Comparison of ENCODE assay signal across 9 mouse cellular contexts in genomic region chr2:31165529-31165928, GRCm38 (mm10). TPM values are rescaled to one million over a fixed set of nuclear protein-coding genes. Genes with fewer than 3 reads are reported as not detected.
DNase-seq lines count a peak whose midpoint lies in the region; ATAC-seq and TF ChIP-seq lines count a peak whose summit lies in the region.
"Had no signal": no experiment of that assay in that cellular context is flagged by ENCODE, and none has a peak within 500 bp of the region (broad histone marks: within the 10 kb centered on the region; RNA-seq: fewer than 3 reads in every experiment).

No protein-coding gene starts in this region.

- H3K4me2 ChIP-seq in heart, embryonic 14.5 days (ENCODE audit: low read length) = peak overlapping the region; percentile 16
- H3K4me2 ChIP-seq in embryonic facial prominence, embryonic 11.5 days (ENCODE audit: low read depth, low read length) = no peak overlapping the region
- H3K4me2 ChIP-seq in liver, embryonic 12.5 days = peak overlapping the region; percentile 24; the same call in 1 of the 2 replicates

- peaks cover 29 to 32% of the 10 kb centered on the region in 2 experiments for H3K4me1 ChIP-seq in heart, embryonic 14.5 days (ENCODE audit: control insufficient read depth in 2 of 2, insufficient read depth in 2 of 2, low read length in 2 of 2)
- no peaks in the 10 kb centered on the region for H3K4me1 ChIP-seq in embryonic facial prominence, embryonic 11.5 days (ENCODE audit: control insufficient read depth, insufficient read depth, low read length)
- H3K4me1 ChIP-seq in liver, embryonic 12.5 days = peaks cover 64% of the 10 kb centered on the region
- peaks cover 21% of the 10 kb centered on the region for H3K4me1 ChIP-seq in cerebellum, adult 2 months (ENCODE audit: control insufficient read depth, insufficient read depth, low read length)

- H3K36me3 ChIP-seq in heart, embryonic 14.5 days (ENCODE audit: control insufficient read depth, insufficient read depth, low read length) = peaks cover 40% of the 10 kb centered on the region
- no peaks in the 10 kb centered on the region for H3K36me3 ChIP-seq in embryonic facial prominence, embryonic 11.5 days (replicated peaks; ENCODE audit: control insufficient read depth, insufficient read depth, low read depth, low read length)
- H3K36me3 ChIP-seq in liver, embryonic 12.5 days = peaks cover 42% of the 10 kb centered on the region

- 6% methylated on average over 4 of the region's 4 CpGs for WGBS in heart, embryonic 14.5 days
- WGBS in embryonic facial prominence, embryonic 11.5 days = 57% methylated on average over 4 of the region's 4 CpGs
- 43% methylated on average over 4 of the region's 4 CpGs for WGBS in liver, embryonic 12.5 days (ENCODE audit: insufficient replicate concordance)
- WGBS in cerebellum, adult 2 months = 76% methylated on average over 4 of the region's 4 CpGs

- H3K9ac ChIP-seq in heart, embryonic 14.5 days (ENCODE audit: low read length) = peak overlapping the region; percentile 51
- H3K9ac ChIP-seq in embryonic facial prominence, embryonic 11.5 days (replicated peaks; ENCODE audit: low read length) = no peak overlapping the region
- H3K9ac ChIP-seq in liver, embryonic 12.5 days = peak overlapping the region; percentile 43; the same call in 1 of the 2 replicates

- no peaks in the 10 kb centered on the region for H3K9me3 ChIP-seq in heart, embryonic 14.5 days (ENCODE audit: control insufficient read depth, low read length)
- H3K9me3 ChIP-seq in embryonic facial prominence, embryonic 11.5 days (replicated peaks; ENCODE audit: control insufficient read depth, low read length) = no peaks in the 10 kb centered on the region
- no peaks in the 10 kb centered on the region for H3K9me3 ChIP-seq in liver, embryonic 12.5 days (replicated peaks)

- ATAC-seq in heart, embryonic 14.5 days (ENCODE audit: insufficient number of reproducible peaks, insufficient read depth, low FRiP score, low read depth) = 0 out of 2 replicates have a peak, but pooled peaks have one; percentile 8
- no peak for ATAC-seq in embryonic facial prominence, embryonic 11.5 days (replicated peaks; ENCODE audit: insufficient number of reproducible peaks, low FRiP score, low TSS enrichment, low read depth)
- ATAC-seq in liver, embryonic 12.5 days = peak; percentile 66
- ATAC-seq: hindbrain, embryonic 16.5 days had no signal

- H3K4me3 ChIP-seq in heart, embryonic 14.5 days (ENCODE audit: control insufficient read depth in 1 of 2, insufficient read depth in 1 of 2, low read depth in 1 of 2, low read length in 2 of 2) = no peak overlapping the region
- H3K4me3 ChIP-seq in embryonic facial prominence, embryonic 11.5 days (ENCODE audit: low read depth, low read length) = no peak overlapping the region
- H3K4me3 ChIP-seq in liver, embryonic 12.5 days = no peak overlapping the region
- no peak overlapping the region for H3K4me3 ChIP-seq in cerebellum, adult 2 months (replicated peaks; ENCODE audit: insufficient read depth, low read depth, low read length)

- peak overlapping the region; percentile 90 to 93 for H3K27ac ChIP-seq in heart, embryonic 14.5 days (replicated peaks in 1 of 2; ENCODE audit: control insufficient read depth in 1 of 2, insufficient read depth in 1 of 2, low read depth in 2 of 2, low read length in 2 of 2)
- H3K27ac ChIP-seq in embryonic facial prominence, embryonic 11.5 days (replicated peaks; ENCODE audit: low read depth, low read length) = 0 out of 2 replicates have a peak overlapping the region, but pooled peaks have one; percentile 44
- peak overlapping the region; percentile 68 for H3K27ac ChIP-seq in liver, embryonic 12.5 days
- H3K27ac ChIP-seq in cerebellum, adult 2 months (ENCODE audit: insufficient read depth, low read length) = no peak overlapping the region

- no peaks in the 10 kb centered on the region for H3K27me3 ChIP-seq in heart, embryonic 14.5 days (ENCODE audit: control insufficient read depth, insufficient read depth, low read length)
- H3K27me3 ChIP-seq in embryonic facial prominence, embryonic 11.5 days (ENCODE audit: control insufficient read depth, insufficient read depth, low read length) = no peaks in the 10 kb centered on the region
- no peaks in the 10 kb centered on the region for H3K27me3 ChIP-seq in liver, embryonic 12.5 days (replicated peaks)
- H3K27me3 ChIP-seq in cerebellum, adult 2 months (ENCODE audit: control insufficient read depth, insufficient read depth, low read length) = no peaks in the 10 kb centered on the region

- no peak for DNase-seq in heart, postnatal 4 days
- DNase-seq in B cell, adult 2 months = peak; percentile 30 to 39
- no peak for DNase-seq in embryonic facial prominence, embryonic 11.5 days (ENCODE audit: low spot score)
- DNase-seq in layer of hippocampus, adult 8-10 months (ENCODE audit: low spot score in 2 of 2) = no peak
- no peak for DNase-seq in cerebellum, adult 2 months
- no peak for DNase-seq in frontal cortex, postnatal 36 days (ENCODE audit: low spot score in 2 of 2)

- no peak for TF ChIP-seq CTCF in cerebellum, adult 2 months (IDR thresholded peaks at IDR 0.05; ENCODE audit: borderline replicate concordance, insufficient read depth, low read depth, low read length)

- TF ChIP-seq POLR2A in cerebellum, adult 2 months (IDR thresholded peaks at IDR 0.05; ENCODE audit: borderline replicate concordance, insufficient read depth, low read length) = no peak

RNA-seq across cellular contexts. Expression of gene Gpr107, which starts 13.4 kb away (rescaled TPM):
- polyA plus RNA-seq in heart, embryonic 14.5 days (2014; fragmentation: Nextera tagmentation; extraction: Ambion mirVana) = 26.6 and 27.3 TPM in 2 replicates
- 10 to 100 TPM; 41.6 to 43.0 TPM for total RNA-seq in heart, postnatal 4 days (2021)
- 23.1 and 28.6 TPM in 2 replicates for polyA plus RNA-seq in embryonic facial prominence, embryonic 11.5 days (2014; fragmentation: Nextera tagmentation; extraction: Ambion mirVana)
- polyA plus RNA-seq in liver, embryonic 12.5 days (2016; fragmentation: Nextera tagmentation; extraction: Ambion mirVana) = 18.8 and 19.3 TPM in 2 replicates
- total RNA-seq in layer of hippocampus, adult 8-10 months (2022) = 10 to 100 TPM; 48.6 to 65.5 (median 56.0) TPM
- polyA plus RNA-seq in cerebellum, adult 2 months (2012; rRNA removed) = 30.0 and 33.9 TPM in 2 replicates

RNA-seq across cellular contexts. Expression of gene Fnbp1, which starts 23.7 kb away (rescaled TPM):
- polyA plus RNA-seq in heart, embryonic 14.5 days (2014; fragmentation: Nextera tagmentation; extraction: Ambion mirVana) = 17.6 and 19.4 TPM in 2 replicates
- 10 to 100 TPM; 52.9 to 59.1 TPM for total RNA-seq in heart, postnatal 4 days (2021)
- 15.9 and 17.9 TPM in 2 replicates for polyA plus RNA-seq in embryonic facial prominence, embryonic 11.5 days (2014; fragmentation: Nextera tagmentation; extraction: Ambion mirVana)
- polyA plus RNA-seq in liver, embryonic 12.5 days (2016; fragmentation: Nextera tagmentation; extraction: Ambion mirVana) = 11.1 and 11.4 TPM in 2 replicates
- total RNA-seq in layer of hippocampus, adult 8-10 months (2022) = 100 to 1,000 TPM; 119 to 152 (median 139) TPM
- 310 and 320 TPM in 2 replicates for polyA plus RNA-seq in cerebellum, adult 2 months (2012; rRNA removed)

Comparison
In these comparisons a context has a peak if more than half of its experiments do, and no peak if none do; other contexts are left out.
1. DNase-seq: peak in B cell, adult 2 months (2 of 2); none in heart, postnatal 4 days (single experiment), embryonic facial prominence, embryonic 11.5 days (single experiment), layer of hippocampus, adult 8-10 months (0 of 2), cerebellum, adult 2 months (0 of 2) and frontal cortex, postnatal 36 days (0 of 2).
2. RNA of gene Fnbp1, which starts 23.7 kb away (polyA plus RNA-seq): 310 to 320 TPM in cerebellum, adult 2 months; 17.6 to 19.4 TPM in heart, embryonic 14.5 days, 15.9 to 17.9 TPM in embryonic facial prominence, embryonic 11.5 days and 11.1 to 11.4 TPM in liver, embryonic 12.5 days; every median in the first group is over 10 times any median in the second.